Mouse (Mus musculus) lung, embryonic 15.5 days (tissue): ENCODE measurements around the gene Agtr2. TPM values are rescaled to one million over a fixed set of nuclear protein-coding genes. Genes with fewer than 3 reads are reported as not detected.
"Not testable (repeated sequence)": the region's sequence is repeated elsewhere in the genome, so short reads cannot be mapped to it uniquely, and the experiment has no call there.

Source experiments
- ATAC-seq: fragments of 200-750 bp; cut with Nextera tagmentation; 2 replicates; pipeline ENCODE4 v1.8.0; 2017; ENCODE audit warnings: moderate number of reproducible peaks, borderline replicate concordance; ENCODE audit not compliant: low FRiP score, low TSS enrichment; ENCODE audit errors: extremely low read depth
- H3K27ac ChIP-seq: fragments of 300-500 bp; sonication (generic); 2 replicates; pipeline ENCODE4 v1.5.1; 2015; ENCODE audit warnings: moderate library complexity, mild to moderate bottlenecking, inconsistent platforms
- H3K27me3 ChIP-seq: fragments of 300-500 bp; sonication (generic); 2 replicates; pipeline ENCODE4 v1.6.1; 2015; ENCODE audit warnings: inconsistent platforms
- H3K36me3 ChIP-seq: fragments of 300-500 bp; sonication (generic); 2 replicates; pipeline ENCODE4 v1.6.1; 2015; ENCODE audit warnings: inconsistent platforms
- H3K4me1 ChIP-seq: fragments of 300-500 bp; sonication (generic); 2 replicates; pipeline ENCODE4 v1.6.1; 2015; ENCODE audit warnings: inconsistent platforms
- H3K4me2 ChIP-seq: fragments of 300-500 bp; sonication (generic); 2 replicates; pipeline ENCODE4 v1.6.1; 2015; ENCODE audit warnings: inconsistent platforms, mild to moderate bottlenecking, moderate library complexity
- H3K4me3 ChIP-seq: fragments of 300-500 bp; sonication (generic); 2 replicates; pipeline ENCODE4 v1.5.1; 2015; ENCODE audit warnings: mild to moderate bottlenecking, inconsistent platforms
- H3K9ac ChIP-seq: fragments of 300-500 bp; sonication (generic); 2 replicates; pipeline ENCODE4 v1.6.1; 2015; ENCODE audit warnings: inconsistent platforms
- H3K9me3 ChIP-seq: fragments of 300-500 bp; sonication (generic); 2 replicates; pipeline ENCODE4 v1.6.1; 2016; ENCODE audit warnings: inconsistent platforms
- WGBS: fragments of 180-500 bp; shearing (Covaris S2); methylation state at CpG from one replicate; pipeline ENCODE4 v1.1.7; 2015; 5-methylcytosine and 5-hydroxymethylcytosine counted together
- polyA plus RNA-seq: library from polyadenylated mRNA; unstranded; fragments of >200 nt; fragmentation: Nextera tagmentation; extraction: Ambion mirVana; gene quantifications from 2 replicates; pipeline ENCODE4 v1.2.1, GENCODE M21; 2015

Agtr2 gene
- 21.4 and 21.7 TPM in 2 replicates for polyA plus RNA-seq

- Histone ChIP-seq H3K4me1 (no peaks in the 10 kb centered on the region), H3K36me3 (no peaks in the 10 kb centered on the region), H3K9ac (no peak within 1 kb of the TSS), H3K4me3 (no peak within 1 kb of the TSS), H3K27me3 (no peaks in the 10 kb centered on the region), H3K4me2 (no peak within 1 kb of the TSS), H3K9me3 (no peaks in the 10 kb centered on the region), H3K27ac (no peak within 1 kb of the TSS)
- 61% methylated on average over 5 of the region's 5 CpGs for WGBS
- ATAC-seq, result no peak
Measured at GRCm38 (mm10) chrX:21484414-21484813, at the start of gene Agtr2. Gene Agtr2 (plus strand): TSS chrX:21484544.

- Histone ChIP-seq H3K36me3 (no peaks in the 10 kb centered on the region), H3K4me3 (no peak overlapping the region), H3K9me3 (no peaks in the 10 kb centered on the region), H3K4me2 (no peak overlapping the region), H3K27ac (no peak overlapping the region), H3K27me3 (no peaks in the 10 kb centered on the region), H3K9ac (no peak overlapping the region), H3K4me1 (no peaks in the 10 kb centered on the region)
- ATAC-seq, result no peak
- 23% methylated on average over 3 of the region's 3 CpGs for WGBS
Measured at GRCm38 (mm10) chrX:21452519-21452918, 31.8 kb upstream of the Agtr2 start.

- WGBS, result 33% methylated on average over 2 of the region's 2 CpGs
- Histone ChIP-seq H3K36me3 (no peaks in the 10 kb centered on the region), H3K9me3 (no peaks in the 10 kb centered on the region), H3K27ac (no peak overlapping the region), H3K9ac (no peak overlapping the region), H3K4me3 (no peak overlapping the region), H3K4me1 (no peaks in the 10 kb centered on the region), H3K4me2 (no peak overlapping the region), H3K27me3 (no peaks in the 10 kb centered on the region)
- ATAC-seq, result no peak
Measured at GRCm38 (mm10) chrX:21488111-21488510, 3.8 kb downstream of the Agtr2 start.

- ATAC-seq, result no peak
- no peaks in the 10 kb centered on the region for H3K9me3 ChIP-seq
- no peaks in the 10 kb centered on the region for H3K27me3 ChIP-seq
- no peak overlapping the region for H3K27ac ChIP-seq
- H3K4me3 ChIP-seq, result no peak overlapping the region
- no peaks in the 10 kb centered on the region for H3K36me3 ChIP-seq
- WGBS, result 33% methylated on average over 2 of the region's 2 CpGs
- no peaks in the 10 kb centered on the region for H3K4me1 ChIP-seq
- no peak overlapping the region for H3K9ac ChIP-seq
- H3K4me2 ChIP-seq, result no peak overlapping the region
Measured at GRCm38 (mm10) chrX:21500242-21500641, 15.9 kb downstream of the Agtr2 start.

GRCm38 (mm10) chrX:21507333-21507732 is 23.0 kb downstream of the Agtr2 start:
- H3K9me3 ChIP-seq, H3K9ac ChIP-seq, H3K36me3 ChIP-seq, H3K4me1 ChIP-seq, H3K4me3 ChIP-seq, H3K27me3 ChIP-seq, ATAC-seq, H3K4me2 ChIP-seq, H3K27ac ChIP-seq: not testable (repeated sequence)
- WGBS, result 78% methylated on average over 2 of the region's 2 CpGs

- no peaks in the 10 kb centered on the region for H3K9me3 ChIP-seq
- H3K27me3 ChIP-seq, result no peaks in the 10 kb centered on the region
- no peak overlapping the region for H3K9ac ChIP-seq
- H3K27ac ChIP-seq, result no peak overlapping the region
- H3K36me3 ChIP-seq, result no peaks in the 10 kb centered on the region
- no peak overlapping the region for H3K4me3 ChIP-seq
- no peaks in the 10 kb centered on the region for H3K4me1 ChIP-seq
- no peak overlapping the region for H3K4me2 ChIP-seq
- no peak for ATAC-seq
- 64% methylated on average over 4 of the region's 4 CpGs for WGBS
Measured at GRCm38 (mm10) chrX:21522590-21522989, 38.2 kb downstream of the Agtr2 start.

Other genes with a start within 250 kb of the Agtr2 start
- gene Slc6a14, start 230.4 kb downstream of the Agtr2 start, polyA plus RNA-seq, result 9.5 and 11.9 TPM in 2 replicates